Mouse (Mus musculus): ENCODE measurements at regions not wholly inside any gene's neighbourhood (a gene's known extent, or its start where the extent isn't known, plus 50 kb on each side); places are given as distances from the start of the nearest gene placed in this dataset.

GRCm38 (mm10) chr4:72656206-72656605, 196.2 kb downstream of the Aldoart1 start:
- no peak overlapping the region for H3K4me3 ChIP-seq (ENCODE audit: low read depth, low read length)
- no peaks in the 10 kb centered on the region for H3K4me1 ChIP-seq (replicated peaks; ENCODE audit: control insufficient read depth, insufficient read depth)
- H3K9me3 ChIP-seq (ENCODE audit: control insufficient read depth, low read length), result no peaks in the 10 kb centered on the region
- H3K27ac ChIP-seq (replicated peaks), result no peak overlapping the region
- no peaks in the 10 kb centered on the region for H3K36me3 ChIP-seq (ENCODE audit: control insufficient read depth, insufficient read depth, low read length)
- no peaks in the 10 kb centered on the region for H3K27me3 ChIP-seq (ENCODE audit: control insufficient read depth, insufficient read depth, low read length)
- TF ChIP-seq EP300 (optimal IDR thresholded peaks at IDR 0.05), result no peak
- TF ChIP-seq CTCF (IDR thresholded peaks at IDR 0.05; ENCODE audit: low read depth), result no peak
- no peak overlapping the region for H3K9ac ChIP-seq (ENCODE audit: low read length)
- DNase-seq (ENCODE audit: low spot score) (no peak), ATAC-seq (ENCODE audit: low FRiP score, low TSS enrichment) (no peak)
- WGBS, result 89% methylated on average over 1 of the region's 1 CpGs
- H3K4me2 ChIP-seq (replicated peaks; ENCODE audit: low read depth), result no peak overlapping the region

DNA sequence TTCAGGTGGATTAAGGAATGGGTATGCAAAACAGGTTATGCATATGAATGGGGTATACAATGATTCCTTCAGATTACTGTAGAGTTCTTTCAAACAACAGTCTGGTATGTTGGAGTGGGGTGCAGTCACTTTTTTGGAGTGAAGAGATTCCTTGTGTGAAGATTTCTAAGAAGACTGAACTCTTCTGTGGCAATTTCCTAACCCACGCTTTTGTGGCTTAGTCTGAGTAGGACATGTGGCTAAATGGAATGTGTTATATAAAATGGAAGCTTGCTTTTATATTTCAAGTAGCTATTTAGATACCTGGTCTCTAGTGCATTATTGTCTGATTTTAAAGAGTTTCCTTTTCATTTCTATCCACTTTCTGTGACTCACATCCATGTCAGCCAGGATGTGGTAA, 205.3 kb downstream of the Aldoart1 start:
- TF ChIP-seq EP300 (optimal IDR thresholded peaks at IDR 0.05) (no peak), CTCF (IDR thresholded peaks at IDR 0.05; ENCODE audit: low read depth) (no peak)
- Histone ChIP-seq H3K9ac (ENCODE audit: low read length) (no peak overlapping the region), H3K4me3 (ENCODE audit: low read depth, low read length) (no peak overlapping the region), H3K4me1 (replicated peaks; ENCODE audit: control insufficient read depth, insufficient read depth) (no peaks in the 10 kb centered on the region), H3K36me3 (ENCODE audit: control insufficient read depth, insufficient read depth, low read length) (no peaks in the 10 kb centered on the region), H3K9me3 (ENCODE audit: control insufficient read depth, low read length) (no peaks in the 10 kb centered on the region), H3K27ac (replicated peaks) (no peak overlapping the region), H3K4me2 (replicated peaks; ENCODE audit: low read depth) (no peak overlapping the region), H3K27me3 (ENCODE audit: control insufficient read depth, insufficient read depth, low read length) (no peaks in the 10 kb centered on the region)
- WGBS, result 96% methylated on average over 1 of the region's 1 CpGs
- DNase-seq (ENCODE audit: low spot score) (no peak), ATAC-seq (ENCODE audit: low FRiP score, low TSS enrichment) (no peak)

DNA sequence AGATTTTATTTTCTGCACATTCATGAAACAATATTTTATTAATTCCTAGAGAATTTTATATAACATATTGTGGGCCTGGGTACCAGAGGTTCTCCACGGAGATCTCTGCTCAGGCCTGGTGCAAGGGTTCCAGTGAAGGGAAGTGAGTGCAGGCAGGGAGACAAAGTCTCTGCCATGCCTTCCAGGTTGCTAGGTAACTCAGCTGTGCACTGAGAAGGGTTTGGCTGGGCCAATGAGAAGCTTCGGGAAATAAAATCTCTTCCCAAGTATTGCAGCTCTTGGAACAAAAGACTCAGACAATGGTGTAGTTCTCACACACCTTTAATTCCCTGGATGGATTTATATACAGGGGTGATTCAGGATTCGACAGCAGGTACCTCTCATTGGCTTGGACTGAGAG, 223.0 kb downstream of the Aldoart1 start:
- 53% methylated on average over 3 of the region's 3 CpGs for WGBS
- Histone ChIP-seq H3K36me3 (ENCODE audit: control insufficient read depth, insufficient read depth, low read length) (no peaks in the 10 kb centered on the region), H3K4me3 (ENCODE audit: low read depth, low read length) (no peak overlapping the region), H3K4me2 (replicated peaks; ENCODE audit: low read depth) (no peak overlapping the region), H3K9me3 (ENCODE audit: control insufficient read depth, low read length) (no peaks in the 10 kb centered on the region), H3K9ac (ENCODE audit: low read length) (no peak overlapping the region), H3K4me1 (replicated peaks; ENCODE audit: control insufficient read depth, insufficient read depth) (no peaks in the 10 kb centered on the region), H3K27me3 (ENCODE audit: control insufficient read depth, insufficient read depth, low read length) (no peaks in the 10 kb centered on the region), H3K27ac (replicated peaks) (no peak overlapping the region)
- DNase-seq (ENCODE audit: low spot score), result no peak
- no peak for ATAC-seq (ENCODE audit: low FRiP score, low TSS enrichment)
- TF ChIP-seq EP300 (optimal IDR thresholded peaks at IDR 0.05) (no peak), CTCF (IDR thresholded peaks at IDR 0.05; ENCODE audit: low read depth) (no peak)

DNA sequence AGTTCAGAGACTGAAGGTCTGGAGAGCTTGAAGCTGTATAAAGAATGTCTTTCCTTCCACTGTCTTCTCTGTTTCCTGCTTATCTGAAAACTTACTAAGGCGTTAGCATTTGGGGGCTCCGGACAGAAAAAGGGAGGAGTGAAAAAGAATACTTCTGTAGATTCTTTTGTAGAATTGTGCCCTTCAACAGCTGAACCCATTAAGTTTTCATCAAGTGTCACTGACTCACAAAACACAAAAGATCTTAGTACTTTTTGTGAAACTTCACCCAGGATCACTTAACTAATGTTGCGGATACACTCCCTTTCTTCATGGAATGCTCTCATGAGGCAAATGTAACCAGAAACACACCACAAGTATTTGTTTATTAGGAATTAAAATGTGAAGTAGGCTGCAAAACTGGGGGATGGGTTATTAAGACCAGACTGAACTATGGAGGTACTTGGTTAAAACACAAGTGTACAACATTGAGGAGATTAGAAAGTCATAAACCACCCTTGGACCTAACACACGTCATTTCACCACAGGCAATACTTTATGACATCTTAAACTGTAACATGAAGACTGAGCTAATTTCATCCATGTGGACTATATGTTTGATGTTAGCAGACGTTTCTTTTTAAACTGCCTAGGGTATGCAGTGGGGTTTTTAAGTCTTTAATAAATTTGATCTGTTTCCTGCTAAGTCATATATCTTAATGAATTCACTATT, 225.1 kb downstream of the Aldoart1 start:
- Histone ChIP-seq H3K9me3 (ENCODE audit: control insufficient read depth, low read length) (no peaks in the 10 kb centered on the region), H3K9ac (ENCODE audit: low read length) (no peak overlapping the region), H3K36me3 (ENCODE audit: control insufficient read depth, insufficient read depth, low read length) (no peaks in the 10 kb centered on the region), H3K27me3 (ENCODE audit: control insufficient read depth, insufficient read depth, low read length) (no peaks in the 10 kb centered on the region), H3K4me3 (ENCODE audit: low read depth, low read length) (no peak overlapping the region), H3K4me2 (replicated peaks; ENCODE audit: low read depth) (no peak overlapping the region), H3K4me1 (replicated peaks; ENCODE audit: control insufficient read depth, insufficient read depth) (no peaks in the 10 kb centered on the region), H3K27ac (replicated peaks) (no peak overlapping the region)
- TF ChIP-seq CTCF (IDR thresholded peaks at IDR 0.05; ENCODE audit: low read depth), result no peak
- TF ChIP-seq EP300 (optimal IDR thresholded peaks at IDR 0.05), result no peak
- DNase-seq (ENCODE audit: low spot score) (no peak), ATAC-seq (ENCODE audit: low FRiP score, low TSS enrichment) (no peak)
- 58% methylated on average over 5 of the region's 5 CpGs for WGBS

DNA sequence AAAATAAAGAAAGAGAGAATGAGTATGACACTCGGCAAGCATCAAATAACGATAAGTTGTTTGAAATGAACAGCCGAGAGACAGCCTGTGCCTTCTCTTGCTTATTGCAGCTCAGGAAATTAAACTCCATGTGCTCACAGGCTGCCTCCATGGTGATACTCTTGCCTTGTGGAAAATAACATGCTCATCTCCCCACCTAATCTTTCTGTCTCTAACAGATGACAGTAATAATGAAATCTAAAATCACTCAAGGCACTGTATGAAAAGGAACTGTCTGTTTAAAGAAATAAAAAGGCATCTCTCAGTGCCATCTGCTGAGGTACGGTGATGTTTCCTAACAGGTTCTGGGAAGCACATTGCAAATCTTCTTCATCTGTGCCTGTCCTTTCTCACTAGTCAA, 247.3 kb downstream of the Aldoart1 start:
- TF ChIP-seq CTCF (IDR thresholded peaks at IDR 0.05; ENCODE audit: low read depth) (no peak), EP300 (optimal IDR thresholded peaks at IDR 0.05) (no peak)
- Histone ChIP-seq H3K9me3 (ENCODE audit: control insufficient read depth, low read length) (no peaks in the 10 kb centered on the region), H3K4me2 (replicated peaks; ENCODE audit: low read depth) (no peak overlapping the region), H3K4me3 (ENCODE audit: low read depth, low read length) (no peak overlapping the region), H3K27me3 (ENCODE audit: control insufficient read depth, insufficient read depth, low read length) (no peaks in the 10 kb centered on the region), H3K27ac (replicated peaks) (no peak overlapping the region), H3K4me1 (replicated peaks; ENCODE audit: control insufficient read depth, insufficient read depth) (no peaks in the 10 kb centered on the region), H3K9ac (ENCODE audit: low read length) (no peak overlapping the region), H3K36me3 (ENCODE audit: control insufficient read depth, insufficient read depth, low read length) (no peaks in the 10 kb centered on the region)
- no peak for ATAC-seq (ENCODE audit: low FRiP score, low TSS enrichment)
- no peak for DNase-seq (ENCODE audit: low spot score)
- WGBS, result 90% methylated on average over 4 of the region's 4 CpGs

DNA sequence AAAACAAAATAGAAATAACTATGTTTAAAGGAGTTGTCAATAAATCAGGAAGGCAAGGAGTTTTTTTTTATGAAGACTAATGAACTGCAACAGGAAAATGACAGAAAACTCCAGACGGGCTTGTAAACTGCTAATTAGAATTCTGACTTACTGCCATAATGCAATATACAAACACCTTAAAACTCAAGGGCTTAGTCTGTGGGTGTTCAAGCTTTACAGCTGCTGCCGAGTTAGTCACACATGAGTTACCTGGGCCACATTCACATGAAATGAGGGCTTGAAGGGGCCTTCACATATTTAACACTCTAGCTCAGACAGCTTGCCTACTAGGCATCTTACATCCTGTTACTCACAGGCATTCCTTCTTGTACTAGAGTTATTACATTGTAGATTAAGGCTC, 256.9 kb downstream of the Aldoart1 start:
- H3K9me3 ChIP-seq (ENCODE audit: control insufficient read depth, low read length), result no peaks in the 10 kb centered on the region
- ATAC-seq (ENCODE audit: low FRiP score, low TSS enrichment), result no peak
- no peaks in the 10 kb centered on the region for H3K36me3 ChIP-seq (ENCODE audit: control insufficient read depth, insufficient read depth, low read length)
- no peak overlapping the region for H3K9ac ChIP-seq (ENCODE audit: low read length)
- DNase-seq (ENCODE audit: low spot score), result no peak
- WGBS, result 66% methylated on average over 2 of the region's 2 CpGs
- H3K4me3 ChIP-seq (ENCODE audit: low read depth, low read length), result no peak overlapping the region
- no peak for TF ChIP-seq CTCF (IDR thresholded peaks at IDR 0.05; ENCODE audit: low read depth)
- no peak for TF ChIP-seq EP300 (optimal IDR thresholded peaks at IDR 0.05)
- H3K4me1 ChIP-seq (replicated peaks; ENCODE audit: control insufficient read depth, insufficient read depth), result no peaks in the 10 kb centered on the region
- H3K4me2 ChIP-seq (replicated peaks; ENCODE audit: low read depth), result no peak overlapping the region
- H3K27me3 ChIP-seq (ENCODE audit: control insufficient read depth, insufficient read depth, low read length), result no peaks in the 10 kb centered on the region
- H3K27ac ChIP-seq (replicated peaks), result no peak overlapping the region

Data from stomach, postnatal 0 days (tissue).